Mouse (Mus musculus) forebrain, embryonic 14.5 days (tissue): ENCODE measurements at regions not wholly inside any gene's neighbourhood (a gene's known extent, or its start where the extent isn't known, plus 50 kb on each side); places are given as distances from the start of the nearest gene placed in this dataset.

Experiments
- ATAC-seq: fragments of 200-750 bp; cut with Nextera tagmentation; 2 replicates; pipeline ENCODE4 v1.8.0; 2017; ENCODE audit warnings: mild to moderate bottlenecking, moderate library complexity
- DNase-seq: peaks from one replicate; pipeline ENCODE4 v3.0.0-alpha.2; 2015; ENCODE audit warnings: low spot score
- H3K27ac ChIP-seq: fragments of 300-500 bp; sonication (generic); 2 replicates; pipeline ENCODE4 v1.5.1; 2014; ENCODE audit warnings: low read depth, mild to moderate bottlenecking, control low read depth, low read length, moderate library complexity
- H3K27me3 ChIP-seq: fragments of 300-500 bp; sonication (generic); replicated peaks from 2 replicates; pipeline ENCODE4 v1.6.1; 2014; ENCODE audit warnings: low read length, control low read depth, mixed read lengths; ENCODE audit not compliant: control insufficient read depth, insufficient read depth
- H3K36me3 ChIP-seq: fragments of 300-500 bp; sonication (generic); 2 replicates; pipeline ENCODE4 v1.6.1; 2014; ENCODE audit warnings: low read length, control low read depth; ENCODE audit not compliant: control insufficient read depth, insufficient read depth
- H3K4me1 ChIP-seq: fragments of 300-500 bp; sonication (generic); 2 replicates; pipeline ENCODE4 v1.6.1; 2014; ENCODE audit warnings: antibody characterized with exemption, low read length, control low read depth; ENCODE audit not compliant: control insufficient read depth, insufficient read depth
- H3K4me2 ChIP-seq: fragments of 300-500 bp; sonication (generic); 2 replicates; pipeline ENCODE4 v1.6.1; 2014; ENCODE audit warnings: mild to moderate bottlenecking, control low read depth, low read length
- H3K4me3 ChIP-seq: fragments of 300-500 bp; sonication (generic); 2 replicates; pipeline ENCODE4 v1.5.1; 2014; ENCODE audit warnings: low read depth, low read length, control low read depth
- H3K9ac ChIP-seq: fragments of 300-500 bp; sonication (generic); 2 replicates; pipeline ENCODE4 v1.6.1; 2014; ENCODE audit warnings: mild to moderate bottlenecking, low read length, control low read depth, moderate library complexity
- H3K9me3 ChIP-seq: fragments of 300-500 bp; sonication (generic); replicated peaks from 2 replicates; pipeline ENCODE4 v1.6.1; 2016; ENCODE audit warnings: low read length, control low read depth, mixed read lengths; ENCODE audit not compliant: control insufficient read depth
- WGBS: fragments of 180-500 bp; shearing (Covaris S2); extraction: QIAGEN DNeasy Blood & Tissue Kit; methylation state at CpG from one replicate; pipeline ENCODE4 v1.1.7; 2014; 5-methylcytosine and 5-hydroxymethylcytosine counted together

- no peak overlapping the region for H3K4me3 ChIP-seq
- DNase-seq (peak; percentile 63), ATAC-seq (peak; percentile 57; the same call in 1 of the 2 replicates)
- H3K9me3 ChIP-seq, result no peaks in the 10 kb centered on the region
- no peak overlapping the region for H3K4me2 ChIP-seq
- H3K27me3 ChIP-seq, result no peaks in the 10 kb centered on the region
- no peaks in the 10 kb centered on the region for H3K36me3 ChIP-seq
- H3K4me1 ChIP-seq, result peaks cover 5% of the 10 kb centered on the region; the same call in 1 of the 2 replicates
- 78% methylated on average over 10 of the region's 10 CpGs for WGBS
- no peak overlapping the region for H3K9ac ChIP-seq
- peak overlapping the region; percentile 52; the same call in 1 of the 2 replicates for H3K27ac ChIP-seq
Measured at GRCm38 (mm10) chr6:50934245-50934644, 280.0 kb upstream of the Npvf start.

- H3K36me3 ChIP-seq, result no peaks in the 10 kb centered on the region
- no peak overlapping the region for H3K4me3 ChIP-seq
- H3K4me1 ChIP-seq, result peaks cover 5% of the 10 kb centered on the region; the same call in 1 of the 2 replicates
- WGBS, result 83% methylated on average over 8 of the region's 8 CpGs
- no peaks in the 10 kb centered on the region for H3K27me3 ChIP-seq
- no peaks in the 10 kb centered on the region for H3K9me3 ChIP-seq
- no peak overlapping the region for H3K4me2 ChIP-seq
- no peak overlapping the region for H3K27ac ChIP-seq
- H3K9ac ChIP-seq, result no peak overlapping the region
- DNase-seq, result no peak
- no peak for ATAC-seq
Measured at GRCm38 (mm10) chr6:50936306-50936705, 282.1 kb upstream of the Npvf start.

- 38% methylated on average over 9 of the region's 9 CpGs for WGBS
- Histone ChIP-seq H3K9me3 (no peaks in the 10 kb centered on the region), H3K27me3 (no peaks in the 10 kb centered on the region), H3K36me3 (no peaks in the 10 kb centered on the region), H3K27ac (no peak overlapping the region), H3K4me2 (no peak overlapping the region), H3K9ac (no peak overlapping the region), H3K4me1 (peaks cover 5% of the 10 kb centered on the region; the same call in 1 of the 2 replicates), H3K4me3 (no peak overlapping the region)
- ATAC-seq, result no peak
- peak; percentile 82 for DNase-seq
Measured at GRCm38 (mm10) chr6:50937094-50937493, 282.9 kb upstream of the Npvf start.

GRCm38 (mm10) chr6:50938879-50939278, 284.6 kb upstream of the Npvf start:
- Histone ChIP-seq H3K9me3 (no peaks in the 10 kb centered on the region), H3K4me3 (no peak overlapping the region), H3K9ac (no peak overlapping the region), H3K36me3 (no peaks in the 10 kb centered on the region), H3K4me1 (peaks cover 5% of the 10 kb centered on the region; the same call in 1 of the 2 replicates), H3K4me2 (no peak overlapping the region), H3K27me3 (no peaks in the 10 kb centered on the region), H3K27ac (no peak overlapping the region)
- ATAC-seq (peak; percentile 54; the same call in 1 of the 2 replicates), DNase-seq (peak; percentile 72)
- WGBS, result 28% methylated on average over 7 of the region's 7 CpGs

- H3K9me3 ChIP-seq, result no peaks in the 10 kb centered on the region
- DNase-seq (peak; percentile 53), ATAC-seq (peak; percentile 45; the same call in 1 of the 2 replicates)
- H3K36me3 ChIP-seq, result no peaks in the 10 kb centered on the region
- 61% methylated on average over 2 of the region's 2 CpGs for WGBS
- no peak overlapping the region for H3K4me3 ChIP-seq
- no peak overlapping the region for H3K9ac ChIP-seq
- H3K4me1 ChIP-seq, result peaks cover 5% of the 10 kb centered on the region; the same call in 1 of the 2 replicates
- no peaks in the 10 kb centered on the region for H3K27me3 ChIP-seq
- H3K4me2 ChIP-seq, result no peak overlapping the region
- no peak overlapping the region for H3K27ac ChIP-seq
Measured at GRCm38 (mm10) chr6:50939440-50939839, 285.2 kb upstream of the Npvf start.

GRCm38 (mm10) chr6:50940118-50940517, 285.9 kb upstream of the Npvf start:
- H3K9me3 ChIP-seq, result no peaks in the 10 kb centered on the region
- no peak for ATAC-seq
- no peak overlapping the region for H3K4me2 ChIP-seq
- peaks cover 5% of the 10 kb centered on the region; the same call in 1 of the 2 replicates for H3K4me1 ChIP-seq
- H3K27me3 ChIP-seq, result no peaks in the 10 kb centered on the region
- 8% methylated on average over 1 of the region's 1 CpGs for WGBS
- H3K9ac ChIP-seq, result no peak overlapping the region
- no peak for DNase-seq
- H3K27ac ChIP-seq, result no peak overlapping the region
- H3K4me3 ChIP-seq, result no peak overlapping the region
- H3K36me3 ChIP-seq, result no peaks in the 10 kb centered on the region

- Histone ChIP-seq H3K36me3 (no peaks in the 10 kb centered on the region), H3K4me3 (no peak overlapping the region), H3K4me2 (no peak overlapping the region), H3K9me3 (no peaks in the 10 kb centered on the region), H3K4me1 (peaks cover 1% of the 10 kb centered on the region; the same call in 1 of the 2 replicates), H3K27me3 (no peaks in the 10 kb centered on the region), H3K27ac (no peak overlapping the region), H3K9ac (no peak overlapping the region)
- 89% methylated on average over 10 of the region's 10 CpGs for WGBS
- ATAC-seq (no peak), DNase-seq (no peak)
Measured at GRCm38 (mm10) chr6:50940641-50941398, 286.6 kb upstream of the Npvf start.

- no peak overlapping the region for H3K4me3 ChIP-seq
- no peak overlapping the region for H3K9ac ChIP-seq
- no peaks in the 10 kb centered on the region for H3K4me1 ChIP-seq
- ATAC-seq, result no peak
- H3K27ac ChIP-seq, result no peak overlapping the region
- no peaks in the 10 kb centered on the region for H3K9me3 ChIP-seq
- no peaks in the 10 kb centered on the region for H3K36me3 ChIP-seq
- no peak overlapping the region for H3K4me2 ChIP-seq
- no peaks in the 10 kb centered on the region for H3K27me3 ChIP-seq
- WGBS, result 80% methylated on average over 5 of the region's 5 CpGs
- DNase-seq, result no peak
Measured at GRCm38 (mm10) chr6:50942696-50943095, 288.5 kb upstream of the Npvf start.

GRCm38 (mm10) chr6:50948061-50948460, 293.8 kb upstream of the Npvf start:
- DNase-seq, result no peak
- Histone ChIP-seq H3K9me3 (no peaks in the 10 kb centered on the region), H3K4me2 (no peak overlapping the region), H3K9ac (no peak overlapping the region), H3K27me3 (no peaks in the 10 kb centered on the region), H3K4me1 (peaks cover 8% of the 10 kb centered on the region), H3K4me3 (no peak overlapping the region), H3K36me3 (no peaks in the 10 kb centered on the region), H3K27ac (no peak overlapping the region)
- WGBS, result 89% methylated on average over 4 of the region's 4 CpGs
- ATAC-seq, result no peak
